Mouse (Mus musculus) common myeloid progenitor, adult 5-6 weeks (primary cell): ENCODE data around the gene Pi4k2b. TPM values are rescaled to one million over a fixed set of nuclear protein-coding genes. Genes with fewer than 3 reads are reported as not detected.

Experiments used
- ATAC-seq: replicated peaks from 2 replicates; pipeline ENCODE4 v1.8.0; 2016; ENCODE audit warnings: low read depth, mild to moderate bottlenecking, moderate TSS enrichment, inconsistent platforms; ENCODE audit not compliant: poor library complexity, severe bottlenecking
- total RNA-seq: library from RNA; stranded (forward); fragments of 200-1000, 187-1606 nt; gene quantifications from 2 replicates; pipeline ENCODE4 v1.2.3, GENCODE M21; 2017

Pi4k2b gene
- total RNA-seq, 1 experiment from 2014 or later = 19.6 TPM

DNA sequence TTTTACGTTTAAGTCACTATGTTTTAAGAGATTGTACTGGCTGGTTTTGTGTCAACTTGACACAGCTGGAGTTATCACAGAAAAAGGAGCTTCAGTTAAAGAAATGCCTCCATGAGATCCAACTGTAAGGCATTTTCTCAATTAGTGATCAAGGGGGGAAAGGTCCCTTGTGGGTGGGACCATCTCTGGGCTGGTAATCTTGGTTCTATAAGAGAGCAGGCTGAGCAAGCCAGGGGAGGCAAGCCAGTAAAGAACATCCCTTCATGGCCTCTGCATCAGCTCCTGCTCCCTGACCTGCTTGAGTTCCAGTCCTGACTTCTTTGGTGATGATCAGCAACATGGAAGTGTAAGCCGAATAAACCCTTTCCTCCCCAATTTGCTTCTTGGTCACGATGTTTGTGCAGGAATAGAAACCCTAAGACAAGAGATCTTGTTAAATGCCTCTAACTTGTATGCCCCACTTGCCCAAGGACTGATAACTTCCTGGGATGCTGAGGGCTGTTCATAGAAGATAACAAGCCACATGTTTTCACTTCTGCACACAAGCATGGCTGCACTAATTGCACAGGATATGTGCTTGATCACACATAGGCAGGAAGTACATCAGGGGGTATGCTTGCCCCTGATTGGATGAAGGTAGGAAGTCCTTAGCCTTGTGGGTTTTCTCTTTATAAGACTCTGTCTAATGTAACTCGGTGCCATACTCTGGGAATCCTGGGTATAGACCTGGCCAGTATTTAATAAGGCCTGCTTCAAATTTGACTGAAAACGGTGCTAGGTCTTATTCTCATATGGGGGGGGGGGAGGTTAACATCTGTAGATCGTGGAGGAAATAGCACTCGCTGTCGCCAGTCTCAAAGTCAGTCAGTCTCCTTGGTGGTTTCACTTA lies 35.3 kb downstream of the Pi4k2b start:
- ATAC-seq = peak; percentile 60; the same call in 1 of the 2 replicates

DNA sequence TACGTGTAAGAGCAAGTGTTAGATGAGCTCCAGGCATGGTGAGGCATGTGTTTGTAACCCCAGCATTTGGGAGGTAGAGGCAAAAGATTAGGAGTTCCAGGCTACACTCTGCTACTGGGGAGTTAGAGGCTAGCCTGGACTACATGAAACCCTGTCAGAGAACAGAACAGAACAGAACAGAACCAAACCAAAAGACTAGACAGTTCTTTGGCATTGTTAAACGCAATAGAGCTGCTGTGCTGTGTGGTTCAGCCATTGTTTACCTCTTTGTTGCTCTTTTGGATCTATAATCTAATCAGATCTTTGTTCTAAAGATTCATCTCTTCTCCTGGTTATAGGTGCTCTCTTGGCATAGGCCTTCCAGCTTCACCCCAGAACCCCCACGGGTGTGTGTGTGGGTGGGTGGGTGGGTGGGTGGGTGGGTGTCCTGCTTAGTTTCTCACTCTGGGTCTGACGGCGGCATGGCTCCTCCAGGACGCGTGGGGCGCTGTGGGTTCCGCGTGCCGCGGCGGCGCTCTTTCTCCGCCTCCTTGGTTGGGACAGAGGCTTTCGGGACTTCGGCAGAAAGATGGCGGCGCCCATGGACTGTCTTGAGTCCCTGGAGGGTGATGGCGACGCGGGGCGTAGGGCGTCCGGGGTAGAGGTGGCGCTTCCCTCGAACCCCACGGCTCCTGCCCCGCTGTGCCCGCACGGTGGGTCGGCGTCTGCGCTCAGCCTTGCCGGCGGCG lies 41.3 kb downstream of the Pi4k2b start:
- peak; percentile 99 for ATAC-seq

DNA sequence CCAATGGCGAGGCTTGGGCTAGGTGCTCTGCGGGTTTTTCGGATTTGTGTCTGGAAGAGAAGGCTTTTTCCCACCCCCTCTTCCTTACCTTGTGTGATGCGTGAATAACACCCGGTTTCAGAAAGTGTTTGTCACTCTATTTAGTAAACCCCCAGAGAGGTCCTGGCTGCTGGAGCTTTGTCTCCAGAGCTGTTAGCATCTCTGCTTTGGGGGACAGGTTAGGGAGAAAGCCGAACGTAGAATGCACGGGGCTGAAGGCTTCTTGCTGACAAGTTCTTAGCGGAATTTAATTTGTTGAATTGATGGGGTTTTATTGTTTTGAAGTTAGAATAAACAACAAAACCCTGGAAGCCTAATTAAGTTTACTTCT lies 41.9 kb downstream of the Pi4k2b start:
- peak; percentile 22; the same call in 1 of the 2 replicates for ATAC-seq

DNA sequence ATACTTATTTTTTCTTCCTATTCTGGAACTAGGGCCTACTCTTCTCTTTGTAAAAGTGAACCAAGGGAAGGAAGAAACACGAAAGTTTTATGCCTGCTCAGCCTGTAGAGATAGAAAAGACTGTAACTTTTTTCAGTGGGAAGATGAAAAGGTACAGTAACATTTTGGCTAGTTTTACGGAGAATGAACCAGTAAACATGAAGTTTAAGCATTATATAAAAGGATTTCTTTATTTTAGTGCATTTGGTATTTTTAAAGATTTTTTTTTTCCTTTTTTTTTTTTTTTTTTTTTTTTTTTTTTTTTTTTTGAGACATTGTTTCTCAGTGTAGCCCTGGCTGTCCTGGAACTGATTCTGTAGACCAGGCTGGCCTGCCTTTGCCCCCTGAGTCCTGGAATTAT lies 42.6 kb downstream of the Pi4k2b start:
- ATAC-seq = no peak

DNA sequence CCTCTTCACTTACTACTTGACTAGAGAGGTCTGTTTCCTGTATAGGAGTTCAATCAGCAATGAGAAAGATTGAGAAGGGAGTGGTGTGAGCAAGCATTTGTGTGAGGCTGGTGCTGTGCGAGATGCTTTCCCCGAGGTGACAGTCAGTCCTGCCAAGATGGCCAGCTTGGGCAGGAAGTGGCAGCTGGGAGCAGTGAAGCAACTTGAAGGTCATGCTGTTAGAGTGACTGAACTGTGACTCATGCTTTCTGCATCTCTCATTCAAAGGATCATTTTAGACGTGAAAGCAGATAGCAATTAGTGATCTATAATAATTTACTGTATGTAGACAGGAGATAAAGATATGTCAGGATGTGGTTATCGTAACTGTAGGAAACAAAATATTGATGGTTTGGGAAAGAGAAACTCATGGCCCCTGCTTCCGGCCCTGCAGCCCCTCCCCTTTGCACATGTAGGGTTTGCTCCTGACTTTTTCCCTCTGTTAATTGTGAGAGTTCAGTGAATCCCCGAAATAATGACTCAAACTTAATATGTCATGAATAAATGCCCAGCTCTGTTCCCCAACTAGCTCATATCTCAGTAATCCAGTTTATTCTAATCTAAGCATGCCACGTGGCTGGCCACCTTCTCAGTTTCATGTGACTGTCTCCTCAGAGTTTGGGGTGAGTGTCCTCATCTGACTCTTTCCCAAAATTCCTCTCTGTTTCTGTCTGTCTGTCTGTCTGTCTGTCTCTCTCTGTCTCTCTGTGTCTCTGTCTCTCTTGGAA lies 45.4 kb downstream of the Pi4k2b start:
- no peak for ATAC-seq

DNA sequence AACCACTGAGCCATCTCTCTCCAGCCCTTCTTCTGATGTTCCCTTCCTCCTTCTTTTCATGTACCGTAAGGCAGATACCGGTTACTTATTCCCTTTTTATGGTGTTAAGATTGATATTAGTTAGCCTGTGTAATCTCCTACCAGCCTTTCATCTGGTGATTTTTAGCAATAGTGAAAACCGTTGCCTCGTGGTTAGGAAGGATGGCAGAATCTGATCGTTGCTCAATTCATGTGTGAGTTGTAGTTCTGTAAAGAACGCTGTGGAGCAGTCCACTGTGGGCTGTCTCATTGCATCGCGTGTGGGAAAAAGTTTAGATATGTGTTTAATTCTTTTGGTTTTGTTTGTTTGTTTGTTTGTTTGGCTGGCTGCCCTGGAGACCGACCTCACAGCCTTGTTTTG lies 51.9 kb downstream of the Pi4k2b start:
- ATAC-seq = peak; percentile 47

DNA sequence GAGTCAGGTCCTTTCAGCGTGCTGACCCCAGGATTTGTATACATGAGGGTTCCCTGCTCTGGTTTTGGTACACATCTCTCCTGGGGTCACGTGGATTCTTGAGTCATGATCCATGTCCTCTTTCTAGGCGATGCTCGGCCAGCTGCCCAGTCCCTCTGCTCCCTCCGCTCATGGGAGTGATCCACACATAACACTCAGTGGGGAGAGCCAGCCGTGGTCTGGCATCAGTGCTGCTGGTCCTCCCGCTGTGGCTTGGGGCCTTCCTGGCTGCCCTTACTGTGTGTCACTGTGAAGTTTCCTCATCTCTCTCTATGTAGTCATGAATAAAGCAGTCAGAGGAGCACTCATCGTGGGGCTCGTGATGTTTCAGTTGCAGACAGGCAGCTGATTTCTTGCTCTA lies 52.7 kb downstream of the Pi4k2b start:
- no peak; the same call in 1 of the 2 replicates for ATAC-seq

DNA sequence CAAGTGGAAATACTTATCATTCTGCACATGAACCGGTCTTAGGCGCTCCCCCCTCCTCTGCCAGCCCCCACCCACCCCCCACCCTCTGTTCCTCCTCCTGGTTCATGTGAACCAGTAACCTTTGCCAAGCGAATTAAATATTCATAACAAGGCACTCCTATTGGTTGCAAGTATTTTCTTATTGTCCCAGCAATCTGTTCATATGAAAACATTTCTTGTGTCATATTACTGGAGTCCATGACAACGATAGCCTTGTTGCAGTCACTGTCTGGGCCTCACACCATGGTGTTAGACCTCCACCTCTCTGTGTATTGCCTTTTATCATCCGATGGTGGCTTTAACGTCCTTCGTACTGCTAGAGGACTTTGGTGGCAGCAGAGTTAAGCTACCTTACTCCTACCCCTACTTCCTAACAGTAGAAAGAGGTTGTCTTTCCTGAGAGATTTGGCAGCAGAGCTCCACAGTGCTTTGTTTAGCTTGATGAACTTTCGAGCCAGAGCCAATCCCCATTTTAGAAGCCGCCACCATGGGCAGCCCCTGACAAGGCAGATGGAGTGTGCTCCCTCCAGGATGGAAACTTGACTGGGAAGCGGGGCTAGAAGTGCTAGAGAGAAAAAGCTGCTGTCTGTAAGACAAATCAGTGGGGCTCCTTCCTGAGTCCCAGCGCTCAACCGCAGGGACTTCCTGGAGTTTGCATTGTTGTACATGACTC lies 58.1 kb downstream of the Pi4k2b start:
- ATAC-seq = no peak

DNA sequence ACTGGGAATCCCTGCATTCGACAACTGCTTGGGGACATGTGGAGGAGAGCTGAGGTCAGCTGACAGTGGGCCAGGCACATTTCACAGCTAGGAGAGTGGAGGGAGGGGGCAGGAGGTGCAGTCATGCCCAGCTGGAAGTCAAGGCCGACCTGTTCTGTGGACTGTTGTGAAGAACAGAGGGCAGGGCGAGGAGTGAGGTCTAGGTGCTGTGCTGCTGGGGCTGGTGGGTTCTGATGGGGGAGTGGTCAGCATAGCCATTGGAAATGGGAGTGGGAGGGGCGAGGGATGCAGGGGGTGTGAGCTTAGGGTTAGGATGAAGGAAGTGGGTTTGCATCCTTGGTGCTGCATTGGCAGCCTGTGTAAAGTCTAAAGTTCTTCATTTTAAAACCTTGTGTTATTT lies 64.4 kb downstream of the Pi4k2b start:
- ATAC-seq = no peak

DNA sequence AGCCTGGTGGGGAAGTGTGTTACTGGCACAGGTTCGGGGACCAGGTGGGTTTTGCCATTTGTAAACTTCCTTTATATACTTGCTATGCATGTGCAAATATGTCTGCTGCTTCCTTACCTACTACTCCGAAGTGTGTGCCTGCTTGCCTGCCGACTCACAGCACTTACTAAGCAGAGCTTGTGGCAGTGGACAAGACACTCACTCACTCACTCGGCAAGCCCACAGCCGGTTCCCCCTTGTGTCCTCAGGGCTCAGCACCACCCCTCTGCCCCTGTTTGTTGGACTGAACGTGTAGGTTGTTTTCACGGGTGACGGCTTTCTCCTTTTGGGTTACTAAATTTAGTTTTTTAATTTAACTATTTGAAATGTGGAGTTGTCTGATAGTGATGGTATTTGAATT lies 65.0 kb downstream of the Pi4k2b start:
- ATAC-seq = no peak

DNA sequence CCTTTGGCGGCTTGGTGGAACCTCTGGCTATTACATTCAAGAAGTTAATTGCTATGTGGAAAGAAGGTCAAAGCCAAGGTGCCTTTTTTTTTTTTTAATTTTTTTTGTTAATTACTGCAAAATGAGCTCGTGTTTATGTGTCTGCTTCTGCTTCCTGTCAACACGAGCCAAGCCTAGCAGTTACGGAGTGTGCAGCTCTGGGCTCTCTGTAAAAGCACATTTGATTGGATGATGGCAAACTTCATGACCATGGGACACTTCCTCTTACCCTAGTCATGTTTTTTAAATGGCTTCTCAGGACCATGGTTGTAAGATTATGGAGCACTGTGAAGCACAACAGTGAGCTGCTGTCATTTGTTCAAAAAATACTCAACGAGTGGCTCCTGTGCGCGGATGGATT lies 65.7 kb downstream of the Pi4k2b start:
- no peak for ATAC-seq

DNA sequence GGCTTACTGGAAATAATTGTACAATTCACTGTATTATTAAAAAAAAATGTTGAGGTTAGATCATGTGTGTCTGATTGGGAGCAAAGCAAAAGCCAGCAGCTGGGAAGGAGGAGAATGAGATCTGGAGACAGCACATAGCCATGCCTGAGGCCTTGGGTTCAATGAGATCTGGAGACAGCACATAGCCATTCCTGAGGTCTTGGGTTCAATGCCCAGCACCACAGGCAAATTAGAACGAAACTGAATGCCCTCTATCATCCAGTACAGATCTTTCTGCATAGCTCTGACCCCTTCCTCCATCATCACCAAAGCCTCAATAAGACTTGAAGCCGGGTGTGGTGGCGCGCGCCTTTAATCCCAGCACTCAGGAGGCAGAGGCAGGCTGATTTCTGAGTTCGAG lies 69.1 kb downstream of the Pi4k2b start:
- no peak for ATAC-seq

DNA sequence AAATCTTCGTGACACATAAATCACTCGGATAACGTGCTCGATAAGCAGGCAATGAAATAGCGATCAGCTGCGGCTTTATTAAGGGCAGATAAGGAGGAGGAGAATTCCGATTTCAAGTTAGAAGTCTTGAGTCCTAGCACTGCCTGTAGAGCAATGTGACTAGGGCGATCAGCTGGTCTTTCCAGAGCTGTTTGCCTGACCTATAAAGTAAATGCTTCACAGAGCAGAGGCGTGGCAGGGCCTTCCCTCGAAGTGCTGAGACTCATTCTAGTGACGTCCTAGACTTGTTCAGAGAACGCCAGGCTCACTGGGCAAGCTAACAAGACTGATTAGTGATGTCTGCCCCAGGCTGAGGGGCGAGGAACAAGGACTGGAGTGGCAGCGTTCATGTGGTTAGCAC lies 69.7 kb downstream of the Pi4k2b start:
- no peak for ATAC-seq

DNA sequence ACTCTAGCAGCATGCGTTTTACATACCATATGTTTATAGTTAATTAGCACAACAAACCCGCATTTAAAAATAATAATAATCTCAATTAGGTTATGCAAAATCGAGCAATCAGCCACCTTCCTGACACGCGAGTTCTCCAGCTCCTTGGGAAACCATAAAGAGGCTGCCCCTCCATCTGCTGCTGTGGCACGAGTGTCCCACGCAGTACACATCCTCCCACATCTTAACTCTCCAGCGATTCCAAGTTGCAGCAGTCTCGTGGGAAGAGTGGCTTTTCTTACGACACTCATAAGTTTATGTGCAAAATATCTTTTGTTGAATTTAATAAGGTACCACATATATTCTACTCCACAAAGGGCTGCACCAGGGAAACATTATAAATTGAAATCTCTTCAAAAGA lies 71.1 kb downstream of the Pi4k2b start:
- no peak for ATAC-seq

DNA sequence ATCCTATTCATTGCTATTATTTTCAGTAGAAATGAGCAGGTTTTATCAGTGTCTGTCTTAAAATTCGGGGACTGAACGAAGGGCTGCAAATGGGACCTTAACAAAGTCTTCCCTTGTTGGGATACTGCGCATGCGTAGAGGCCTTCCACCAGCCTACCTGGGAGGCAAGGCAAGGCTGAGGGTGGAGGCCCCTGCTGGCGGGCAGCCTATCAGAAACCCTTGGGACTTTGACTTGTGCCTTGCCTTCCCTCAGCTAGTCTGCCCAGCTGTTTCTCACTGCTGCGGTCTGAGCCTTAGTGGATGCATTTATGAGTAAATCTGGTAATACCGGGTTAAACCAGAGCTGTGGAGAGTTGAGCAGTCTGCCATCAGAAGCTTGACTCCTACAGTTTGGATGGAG lies 71.9 kb downstream of the Pi4k2b start:
- no peak for ATAC-seq

DNA sequence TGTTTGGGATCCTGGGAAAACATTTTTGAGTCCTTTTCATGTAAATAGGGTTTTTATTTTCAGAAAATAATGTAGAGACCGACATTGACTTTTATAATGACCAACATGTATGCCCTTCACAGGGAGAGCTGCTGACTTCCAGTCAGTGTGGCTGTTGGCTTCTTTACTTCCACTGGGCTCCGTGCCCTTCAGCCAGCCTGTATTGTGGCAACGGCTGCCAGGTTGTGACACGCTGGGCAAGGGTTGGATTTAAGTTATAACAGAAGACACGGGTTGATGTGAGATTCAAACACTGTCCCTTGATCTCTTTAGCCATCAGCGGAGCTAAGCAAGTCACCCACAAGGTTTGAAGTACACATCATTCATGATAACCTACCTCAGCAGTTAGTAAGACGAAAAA lies 77.3 kb downstream of the Pi4k2b start:
- ATAC-seq = no peak
